Mouse (Mus musculus): ENCODE measurements around the gene Kcnb1.

DNA sequence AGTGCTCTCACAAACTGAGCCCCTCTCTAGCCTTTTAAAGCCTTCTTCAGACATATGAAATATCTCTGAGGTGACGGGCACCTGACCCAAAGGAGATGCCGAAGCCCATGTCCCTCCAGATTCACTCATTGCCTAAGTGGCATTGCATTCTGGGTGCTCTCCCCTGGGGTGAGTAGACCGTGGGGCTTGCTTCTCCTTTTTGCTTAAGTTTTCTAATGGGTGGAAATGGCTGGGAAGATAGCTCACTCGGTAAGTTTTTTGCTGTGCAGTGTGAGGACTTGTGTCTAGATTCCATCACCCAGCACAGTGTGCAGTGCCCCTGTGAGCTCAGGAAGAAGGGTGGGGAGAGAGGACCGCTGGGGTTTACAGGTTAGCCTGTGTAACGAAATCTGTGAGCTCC is 122.4 kb downstream of the Kcnb1 start:
- TF ChIP-seq CTCF (IDR thresholded peaks at IDR 0.05; ENCODE audit: low read depth) (no peak), EP300 (optimal IDR thresholded peaks at IDR 0.05) (no peak)

Data from stomach, postnatal 0 days (tissue).